Mouse (Mus musculus) left cerebral cortex, adult 2 months (tissue): ENCODE measurements around the gene Gnpat. TPM values are rescaled to one million over a fixed set of nuclear protein-coding genes. Genes with fewer than 3 reads are reported as not detected.

ENCODE experiments used
- DNase-seq, 2 experiments: peaks; one replicate each; pipeline ENCODE4 v3.0.0; 2021 to 2022; ENCODE audit warnings: low spot score in 2 of 2, mixed read lengths in 1 of 2; ENCODE audit errors: extremely low spot score in 1 of 2
- H3K27ac ChIP-seq: fragments of 200-600 bp; 2 replicates; pipeline ENCODE4 v1.8.1; 2022
- H3K4me3 ChIP-seq: fragments of 200-600 bp; 2 replicates; pipeline ENCODE4 v1.8.1; 2022
- CTCF ChIP-seq: fragments of 200-600 bp; IDR thresholded peaks from 2 replicates; pipeline ENCODE4 v1.8.1; 2022; ENCODE audit warnings: antibody characterized with exemption, mild to moderate bottlenecking, moderate library complexity
- intact Hi-C: fragments of 180-260 bp; cut with DNase I; formaldehyde crosslinking; loops from one replicate; pipeline ENCODE4 v1.15.1; 2025
- long read RNA-seq, 2 experiments: library from polyadenylated mRNA; stranded (forward); transcript quantifications; one replicate each; pipeline ENCODE4 v2.0.0; 2021; ENCODE audit warnings: borderline mapping rate in 2 of 2
- total RNA-seq, 2 experiments: library from RNA; stranded (reverse); gene quantifications; 2 replicates each; pipeline ENCODE4 v1.2.3; 2021

Gnpat gene
- total RNA-seq = 10 to 100 TPM; 54.7 to 65.8 TPM
- long read RNA-seq, experiment 1, transcript Gnpat-201 (16 exons, 2,984 nt) = major isoform, 45 of 67 reads
- long read RNA-seq, experiment 1, partial matches to known transcripts = 8 of 67 reads
- long read RNA-seq, experiment 1, other reads (novel, unspliced or antisense) = 14 of 67 reads
- long read RNA-seq, experiment 2, transcript Gnpat-201 (16 exons, 2,984 nt) = major isoform, 50 of 71 reads
- long read RNA-seq, experiment 2, partial matches to known transcripts = 9 of 71 reads
- long read RNA-seq, experiment 2, other reads (novel, unspliced or antisense) = 11 of 71 reads

- H3K27ac ChIP-seq = peak within 1 kb of the TSS; percentile 97
- peak within 1 kb of the TSS; percentile 90 for H3K4me3 ChIP-seq
- intact Hi-C loops = loop anchor here (1.0 to 10.0 kb wide), 2 partner anchors 35 to 152 kb away; partner anchors contain the start of genes Exoc8, Sprtn and Tsnax
- TF ChIP-seq CTCF = no peak
- DNase-seq = peak; percentile 91 to 95
Observed at GRCm38 (mm10) chr8:124862321-124863162, at the start of gene Gnpat, which contains the start of gene 2810004N23Rik. Gene Gnpat (plus strand): TSS chr8:124863033. Gene 2810004N23Rik (minus strand): TSS chr8:124863120.

DNA sequence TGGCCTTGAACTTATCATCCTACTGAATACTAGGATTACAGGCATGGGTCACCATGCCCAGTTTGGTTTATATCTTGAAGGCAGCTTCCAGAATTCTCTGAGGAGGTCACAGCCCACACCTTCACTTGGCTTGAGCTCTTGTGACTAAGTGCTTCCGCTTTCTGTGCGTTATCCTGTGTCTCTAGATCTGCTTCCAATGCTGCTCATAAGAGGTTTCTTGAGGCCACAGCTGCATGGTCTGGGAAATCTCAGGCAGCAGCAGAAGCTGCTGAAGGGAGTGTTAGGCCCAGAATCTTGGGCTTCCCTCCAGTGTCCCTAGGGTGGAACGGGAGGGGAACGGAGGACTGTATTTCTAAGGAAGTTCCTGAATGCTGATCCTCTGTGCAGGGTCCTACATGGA lies 49.5 kb upstream of the Gnpat start:
- intact Hi-C loops = loop anchor here (5.0 kb wide), 1 partner anchor 56 kb away; no protein-coding TSS in a partner anchor
- Histone ChIP-seq H3K4me3 (no peak overlapping the region), H3K27ac (no peak overlapping the region)
- DNase-seq = no peak
- TF ChIP-seq CTCF = no peak

DNA sequence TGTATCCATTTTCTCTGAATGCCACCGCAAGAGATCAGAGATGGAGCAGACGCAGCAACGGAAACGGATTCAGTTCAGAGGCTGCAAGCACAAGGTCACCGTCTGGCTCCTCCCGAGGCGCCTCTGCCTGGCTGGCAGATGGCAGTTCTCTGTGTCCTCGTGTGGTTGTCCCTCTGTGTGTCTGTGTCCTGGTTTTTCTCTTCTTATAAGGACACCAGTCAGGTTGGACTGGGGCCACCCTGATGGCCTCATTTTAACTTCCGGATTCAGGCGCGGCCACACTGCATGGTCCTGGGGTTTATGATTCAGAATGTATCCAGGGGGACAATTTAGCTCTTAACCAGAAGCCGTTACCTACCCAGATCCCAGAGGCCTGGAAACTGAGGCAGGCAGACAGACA lies 47.0 kb upstream of the Gnpat start:
- no peak for TF ChIP-seq CTCF
- intact Hi-C loops = no loop called here
- DNase-seq = no peak
- H3K27ac ChIP-seq = no peak overlapping the region
- H3K4me3 ChIP-seq = no peak overlapping the region

GRCm38 (mm10) chr8:124816866-124817265 lies 46.0 kb upstream of the Gnpat start:
- Histone ChIP-seq H3K4me3 (no peak overlapping the region), H3K27ac (no peak overlapping the region)
- TF ChIP-seq CTCF = no peak
- intact Hi-C loops = no loop called here
- no peak for DNase-seq

DNA sequence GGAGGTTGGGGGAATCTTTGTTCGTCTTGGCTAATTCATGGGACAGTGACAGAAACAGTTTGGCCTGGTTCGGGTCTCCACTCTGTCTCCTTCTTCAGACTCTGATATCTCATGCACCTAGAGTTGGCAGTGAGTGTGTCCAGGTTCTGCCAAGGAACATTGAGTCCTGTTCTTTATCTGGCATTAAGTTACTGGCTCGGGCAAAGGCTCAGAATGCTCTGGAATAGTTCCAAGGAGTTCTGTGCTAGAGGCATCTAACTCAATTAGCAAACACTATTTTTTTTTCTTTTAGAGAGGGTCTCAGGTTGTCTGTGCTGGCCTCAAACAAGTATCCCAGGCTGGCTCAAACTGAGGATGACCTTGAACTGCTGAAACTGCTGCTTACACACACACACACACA lies 45.5 kb upstream of the Gnpat start:
- no peak for TF ChIP-seq CTCF
- no peak for DNase-seq
- intact Hi-C loops = no loop called here
- no peak overlapping the region for H3K27ac ChIP-seq
- no peak overlapping the region for H3K4me3 ChIP-seq

DNA sequence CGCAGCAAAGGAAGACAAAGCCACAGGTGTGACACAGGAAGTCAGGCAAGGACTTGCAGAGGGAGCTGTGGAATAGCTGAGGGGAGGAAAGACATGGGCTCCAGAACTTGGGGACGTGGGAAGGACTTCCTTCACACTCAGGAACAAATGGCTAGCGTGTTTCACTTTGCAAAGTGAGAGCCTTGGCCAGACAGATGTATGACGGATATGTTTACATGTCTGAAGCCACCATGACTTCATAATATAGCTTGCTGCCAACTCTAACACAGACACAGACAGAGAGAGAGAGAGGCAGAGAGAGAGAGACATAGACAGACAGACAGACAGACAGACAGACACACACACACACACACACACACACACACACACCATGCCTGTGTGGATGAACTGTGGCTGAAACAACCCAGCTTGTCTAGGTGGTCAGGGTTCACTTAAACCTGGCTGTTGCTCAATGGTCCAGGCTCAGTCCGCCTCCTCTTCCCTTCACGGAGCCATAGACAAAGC lies 43.2 kb upstream of the Gnpat start:
- Histone ChIP-seq H3K27ac (no peak overlapping the region), H3K4me3 (no peak overlapping the region)
- no peak for DNase-seq
- TF ChIP-seq CTCF = no peak
- intact Hi-C loops = no loop called here

DNA sequence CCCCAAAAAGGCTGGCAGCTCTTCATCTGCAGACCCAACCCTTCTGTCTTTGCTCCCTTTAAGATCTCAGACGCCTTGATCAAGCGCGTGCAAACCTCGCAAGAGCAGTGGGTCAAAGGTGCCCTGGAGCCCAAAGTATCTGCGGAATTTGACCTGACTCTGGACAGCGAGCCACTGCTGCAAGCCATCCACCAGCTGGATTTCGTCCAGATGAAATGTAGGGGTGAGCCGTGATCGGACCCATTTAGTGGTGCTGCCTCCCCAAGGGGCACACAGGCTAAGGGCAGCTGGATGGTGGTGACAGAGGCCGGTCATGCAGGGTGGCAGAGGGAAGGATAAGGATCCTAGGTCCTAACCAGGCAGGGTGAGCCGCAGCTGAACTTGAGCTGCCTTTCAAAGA lies 42.7 kb upstream of the Gnpat start:
- intact Hi-C loops = no loop called here
- no peak overlapping the region for H3K27ac ChIP-seq
- no peak overlapping the region for H3K4me3 ChIP-seq
- no peak for TF ChIP-seq CTCF
- DNase-seq = no peak

- intact Hi-C loops = no loop called here
- TF ChIP-seq CTCF = peak; percentile 34
- Histone ChIP-seq H3K27ac (no peak overlapping the region), H3K4me3 (no peak overlapping the region)
- DNase-seq = no peak
Observed at GRCm38 (mm10) chr8:124823497-124823896, 39.3 kb upstream of the Gnpat start.

GRCm38 (mm10) chr8:124826658-124827057 lies 36.2 kb upstream of the Gnpat start:
- Histone ChIP-seq H3K27ac (no peak overlapping the region; the same call in 1 of the 2 replicates), H3K4me3 (no peak overlapping the region)
- no peak for TF ChIP-seq CTCF
- intact Hi-C loops = loop anchor here (5.0 kb wide), 1 partner anchor 89 kb away; no protein-coding TSS in a partner anchor
- DNase-seq = no peak

DNA sequence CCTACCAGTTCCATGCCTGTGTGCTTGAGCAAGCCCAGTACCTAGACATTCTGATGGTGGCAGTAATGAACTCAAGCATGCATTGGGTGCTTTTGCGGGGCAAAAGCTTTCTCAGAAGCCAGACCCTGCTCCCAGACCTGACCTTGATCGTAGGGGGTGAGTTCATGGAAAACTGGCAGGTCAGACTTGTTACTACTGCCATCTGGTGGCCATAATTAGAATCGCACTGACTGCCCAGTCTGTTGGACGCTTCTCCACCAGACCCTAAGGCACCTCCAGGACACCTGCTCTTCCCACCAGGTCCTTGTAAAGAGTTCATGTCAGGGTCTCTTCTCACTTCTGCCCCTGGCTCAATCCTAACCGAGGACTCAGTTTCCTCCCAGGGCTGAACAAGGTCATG lies 35.4 kb upstream of the Gnpat start:
- TF ChIP-seq CTCF = peak; percentile 92
- no peak overlapping the region for H3K4me3 ChIP-seq
- peak; percentile 36 to 48 for DNase-seq
- intact Hi-C loops = loop anchor here (5.0 kb wide), 1 partner anchor 90 kb away; no protein-coding TSS in a partner anchor
- no peak overlapping the region for H3K27ac ChIP-seq

GRCm38 (mm10) chr8:124828561-124829240 lies 34.1 kb upstream of the Gnpat start:
- no peak overlapping the region for H3K27ac ChIP-seq
- intact Hi-C loops = loop anchor here (5.0 kb wide), 1 partner anchor 91 kb away; no protein-coding TSS in a partner anchor
- H3K4me3 ChIP-seq = no peak overlapping the region
- TF ChIP-seq CTCF = no peak
- DNase-seq = peak in 1 of 2 experiments; percentile 18
